Mouse (Mus musculus) B cell, adult 62 days (primary cell): ENCODE results near the gene Rbck1. TPM values are rescaled to one million over a fixed set of nuclear protein-coding genes. Genes with fewer than 3 reads are reported as not detected.

Source experiments
- total RNA-seq: library from RNA; stranded (reverse); gene quantifications from 4 replicates; pipeline ENCODE4 v1.2.4, GENCODE M21; 2023

Gene Rbck1
- 177 to 215 TPM (median 195 TPM) in 4 replicates for total RNA-seq

GRCm38 (mm10) chr2:152332101-152332825 is at the start of gene Rbck1:
Gene Rbck1 (minus strand): TSS chr2:152332653.

GRCm38 (mm10) chr2:152376345-152376741 is 43.9 kb upstream of the Rbck1 start, which contains the start of gene Nrsn2:
Gene Nrsn2 (minus strand): TSS chr2:152376638.

GRCm38 (mm10) chr2:152343329-152344213 is 11.1 kb upstream of the Rbck1 start, which contains the start of gene Trib3:
Gene Trib3 (minus strand): TSS chr2:152344032.

GRCm38 (mm10) chr2:152293727-152294475 is 38.6 kb downstream of the Rbck1 start, which contains the start of gene Tbc1d20:
Gene Tbc1d20 (plus strand): TSS chr2:152293828.

Other genes with a start within 250 kb of the Rbck1 start
- 0.25 TPM in 1 of 4 replicates, not detected in the others for gene Srxn1, start 227.1 kb downstream of the Rbck1 start, total RNA-seq
- gene Tcf15, start 189.1 kb downstream of the Rbck1 start, total RNA-seq = not detected in 4 replicates
- gene Csnk2a1, start 105.8 kb downstream of the Rbck1 start, total RNA-seq = 112 to 120 TPM (median 119 TPM) in 4 replicates
- 82.8 to 88.8 TPM (median 85.8 TPM) in 4 replicates for gene Tbc1d20, start 38.8 kb downstream of the Rbck1 start, total RNA-seq
- 2.8 to 7.2 TPM (median 4.1 TPM) in 4 replicates for gene Trib3, start 11.4 kb upstream of the Rbck1 start, total RNA-seq
- not detected in 4 replicates for gene Nrsn2, start 44.0 kb upstream of the Rbck1 start, total RNA-seq
- 1.8 to 3.3 TPM (median 2.6 TPM) in 4 replicates for gene Sox12, start 65.4 kb upstream of the Rbck1 start, total RNA-seq
- gene Zcchc3, start 82.4 kb upstream of the Rbck1 start, total RNA-seq = 2.9 to 3.5 TPM (median 3.2 TPM) in 4 replicates
- gene 6820408C15Rik, start 82.9 kb upstream of the Rbck1 start, total RNA-seq = 0.53 to 1.5 TPM in 2 of 4 replicates, not detected in the others
- gene Defb23, start 132.0 kb upstream of the Rbck1 start, total RNA-seq = not detected in 4 replicates
- not detected in 4 replicates for gene Defb20, start 144.4 kb upstream of the Rbck1 start, total RNA-seq
- not detected in 4 replicates for gene Defb22, start 157.5 kb upstream of the Rbck1 start, total RNA-seq
- not detected in 4 replicates for gene Defb26, start 179.0 kb upstream of the Rbck1 start, total RNA-seq
- not detected in 4 replicates for gene Defb28, start 185.6 kb upstream of the Rbck1 start, total RNA-seq
- gene Defb29, start 207.4 kb upstream of the Rbck1 start, total RNA-seq = not detected in 4 replicates
- not detected in 4 replicates for gene Gm17416, start 236.7 kb upstream of the Rbck1 start, total RNA-seq
- gene Defb21, start 240.1 kb upstream of the Rbck1 start, total RNA-seq = not detected in 4 replicates
- not detected in 4 replicates for gene Defb19, start 247.7 kb upstream of the Rbck1 start, total RNA-seq